Mouse (Mus musculus): Measurements from ENCODE around the gene Cacna1a.
"Not testable (repeated sequence)": the region's sequence is repeated elsewhere in the genome, so short reads cannot be mapped to it uniquely, and the experiment has no call there.

Gene Cacna1a

GRCm38 (mm10) chr8:84660819-84661457 lies 272.7 kb downstream of the Cacna1a start:
- DNase-seq (ENCODE audit: low read depth), result peak; percentile 72

- peak; percentile 96 for DNase-seq (ENCODE audit: low read depth)
Measured at GRCm38 (mm10) chr8:84661458-84661871, 273.2 kb downstream of the Cacna1a start.

DNA sequence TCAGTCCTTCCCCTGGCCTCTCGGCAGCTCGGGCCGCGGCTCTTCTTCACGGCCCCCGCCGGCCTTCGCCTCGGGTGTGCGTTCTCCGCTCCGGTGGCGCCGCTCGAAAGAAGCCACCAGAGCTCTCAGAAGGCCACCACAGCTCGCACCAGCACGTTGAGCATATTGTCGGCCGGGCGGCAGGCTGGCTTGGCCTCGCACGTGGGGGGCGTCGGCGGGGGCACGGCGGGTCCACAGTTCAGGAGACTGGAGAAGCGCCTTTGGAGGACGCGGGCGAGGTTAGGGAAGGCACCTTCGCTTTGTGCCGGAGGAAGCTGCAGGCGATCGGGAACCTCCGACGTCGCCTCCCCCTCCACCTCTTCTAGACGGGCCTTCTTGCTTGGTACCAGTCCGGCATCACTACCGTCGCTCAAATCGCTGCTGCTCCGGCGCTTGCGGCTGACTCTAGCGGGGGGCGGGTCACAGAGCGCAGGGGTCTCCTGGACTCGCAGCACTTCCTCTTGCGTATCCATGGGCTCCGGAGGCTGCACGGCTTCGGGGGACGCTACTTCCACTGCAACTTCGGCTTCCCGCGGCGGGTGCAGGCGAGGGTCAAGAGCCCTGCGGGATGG lies 273.8 kb downstream of the Cacna1a start:
- DNase-seq (ENCODE audit: low read depth), result peak; percentile 76

DNA sequence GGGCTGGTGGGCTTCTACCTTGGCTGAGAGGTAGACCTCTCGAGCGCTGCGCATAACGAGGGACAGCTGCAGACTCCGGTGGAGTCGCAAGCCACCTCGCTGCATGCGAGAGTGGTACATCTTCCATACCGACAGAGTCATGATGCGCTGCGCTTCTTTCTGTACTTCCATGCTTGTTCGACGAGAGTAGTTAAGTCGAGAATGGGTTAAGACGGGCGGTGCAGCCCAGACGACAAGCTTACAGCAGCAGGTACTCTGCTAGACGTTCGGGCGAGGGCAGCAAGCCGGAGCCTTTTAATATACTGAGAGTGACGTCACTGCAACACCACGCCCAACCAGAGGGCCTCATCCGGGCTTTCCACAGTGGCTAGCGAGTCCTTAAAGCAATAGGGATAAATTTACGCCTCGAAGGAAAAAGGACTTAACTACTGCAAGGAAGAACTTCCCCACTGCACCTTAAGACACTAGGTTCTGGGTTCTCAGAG lies 274.4 kb downstream of the Cacna1a start, which contains the start of gene Ier2:
TSS of gene Ier2 (minus strand) at position 272 of the 485 bp plus-strand sequence.
- DNase-seq (ENCODE audit: low read depth), result peak; percentile 99

DNA sequence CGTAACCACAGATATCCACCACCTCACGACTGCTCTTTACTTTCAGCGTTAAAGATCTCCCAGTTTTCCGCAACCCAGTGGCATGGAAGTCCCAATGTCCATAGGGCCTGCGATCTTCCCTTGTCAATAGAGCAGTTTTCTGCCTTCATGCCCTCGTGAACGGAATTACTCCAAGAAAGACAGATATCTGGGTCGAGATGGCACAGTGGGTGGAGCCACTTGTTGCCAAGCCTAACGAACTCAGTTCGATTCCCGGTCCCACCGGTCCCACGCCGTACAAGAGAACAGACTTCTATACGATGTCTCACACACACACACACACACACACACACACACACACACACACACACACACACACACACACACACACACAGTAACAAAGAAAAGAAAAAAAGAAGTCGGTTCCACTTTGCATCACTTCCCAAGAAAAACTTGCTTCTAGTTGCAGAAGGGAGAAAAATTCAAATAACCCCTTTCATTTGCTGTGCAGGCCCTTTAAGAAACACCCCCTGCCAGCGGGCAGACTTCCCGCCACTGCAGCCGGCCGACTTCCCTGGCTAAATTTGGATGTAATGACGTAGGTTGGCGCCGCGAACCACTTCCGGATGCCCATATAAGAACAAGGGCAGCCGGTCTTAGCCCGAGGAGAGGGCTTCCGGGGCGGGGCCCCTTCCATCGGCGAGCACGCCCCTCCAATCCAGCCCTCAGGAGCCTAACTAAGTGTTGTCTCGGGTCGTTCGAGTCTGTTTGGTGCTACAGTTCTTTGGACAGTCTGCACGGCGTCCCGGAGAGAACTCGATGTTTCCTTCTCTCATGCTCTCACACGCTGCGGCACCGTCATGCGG lies 275.5 kb downstream of the Cacna1a start:
- DNase-seq (ENCODE audit: low read depth), result peak; percentile 100

- peak; percentile 90 for DNase-seq (ENCODE audit: low read depth)
Measured at GRCm38 (mm10) chr8:84664566-84665384, 276.5 kb downstream of the Cacna1a start.

GRCm38 (mm10) chr8:84665385-84665893 lies 277.2 kb downstream of the Cacna1a start:
- peak; percentile 69 for DNase-seq (ENCODE audit: low read depth)

DNA sequence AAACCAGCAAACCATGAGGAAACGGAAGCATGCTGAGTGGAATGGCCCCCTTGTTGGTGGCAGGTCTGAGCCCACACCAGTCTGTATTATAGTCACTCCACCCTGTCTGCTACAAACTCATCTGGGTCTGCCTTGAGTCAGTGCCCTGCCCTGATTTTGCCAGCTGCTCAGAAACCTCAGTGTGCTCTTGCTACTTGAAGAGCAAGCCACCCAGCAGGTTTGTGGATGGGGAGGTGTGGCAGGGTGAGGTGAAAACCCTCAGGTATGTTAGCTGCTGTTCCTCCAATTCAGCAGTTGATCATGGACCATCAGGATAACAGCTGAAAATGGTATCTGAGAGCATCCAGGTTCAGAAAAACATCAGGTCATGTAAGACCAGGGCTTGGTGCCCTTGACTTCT lies 279.8 kb downstream of the Cacna1a start:
- DNase-seq (ENCODE audit: low read depth), result no peak

DNA sequence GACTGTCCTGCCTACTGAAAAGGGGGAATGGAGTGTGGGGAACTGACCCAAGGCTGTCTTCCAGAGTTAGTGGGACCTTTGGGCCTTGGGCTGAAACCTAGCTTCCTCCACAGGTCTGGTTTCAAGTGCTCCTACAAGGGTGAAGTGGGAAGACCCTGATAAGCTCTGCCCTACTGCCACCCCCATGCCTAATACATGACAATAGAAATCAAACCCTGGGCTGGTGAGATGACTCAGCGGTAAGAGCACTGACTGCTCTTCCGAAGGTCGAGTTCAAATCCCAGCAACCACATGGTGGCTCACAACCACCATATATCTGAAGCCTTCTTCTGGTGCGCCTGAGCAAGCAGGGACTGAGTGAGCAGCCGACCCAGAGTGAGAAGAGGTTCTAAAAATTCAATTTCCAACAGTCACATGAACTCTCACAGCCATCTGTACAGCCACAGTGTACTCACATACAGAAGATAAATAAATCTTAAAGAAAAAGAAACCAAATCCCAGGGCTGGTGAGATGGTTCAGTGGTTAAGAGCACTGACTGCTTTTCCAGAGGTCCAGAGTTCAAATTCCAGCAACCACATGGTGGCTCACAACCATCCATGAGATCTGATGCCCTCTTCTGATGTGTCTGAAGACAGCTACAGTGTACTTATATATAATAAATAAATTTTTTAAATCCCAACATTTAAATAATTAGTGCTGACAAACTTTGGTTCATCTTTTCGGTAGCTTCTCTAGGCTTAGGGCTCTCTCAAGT lies 280.7 kb downstream of the Cacna1a start:
- peak; percentile 41 for DNase-seq (ENCODE audit: low read depth)

DNA sequence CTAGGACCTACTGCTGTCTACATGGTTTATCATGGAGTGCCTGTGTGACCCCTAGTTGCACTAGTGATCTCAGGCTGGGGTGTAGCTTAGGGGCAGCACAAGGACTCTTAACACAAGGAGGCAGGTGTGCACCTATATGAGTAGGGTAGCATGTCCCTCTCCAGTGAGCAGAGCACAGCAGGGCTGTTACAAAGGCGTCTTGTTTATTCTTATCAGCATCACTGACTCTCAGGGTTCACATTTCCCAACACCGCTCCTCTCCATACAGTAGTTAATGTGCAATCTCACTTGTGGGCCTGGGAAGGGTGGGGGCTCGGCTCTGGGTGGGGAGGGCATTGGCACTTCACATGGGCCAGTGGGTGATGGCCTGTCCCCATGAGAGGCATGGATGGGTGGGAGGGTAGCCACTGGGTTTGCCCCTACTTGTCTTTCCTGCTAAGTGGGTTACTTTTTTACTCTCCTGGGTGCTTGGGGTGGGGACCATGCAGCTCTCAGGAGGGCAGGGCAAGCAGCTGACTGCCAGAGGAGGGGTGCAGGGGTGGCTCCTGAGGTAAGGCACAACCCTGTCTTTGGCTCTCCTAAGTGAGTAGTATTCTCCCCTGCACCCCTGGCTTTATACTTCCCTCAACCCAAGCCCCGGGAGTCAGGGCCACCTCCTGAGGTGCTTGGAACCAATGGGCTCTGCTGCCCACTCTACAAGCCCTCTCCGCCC lies 282.2 kb downstream of the Cacna1a start:
- not testable (repeated sequence) for DNase-seq (ENCODE audit: low read depth)

GRCm38 (mm10) chr8:84677305-84677704 lies 289.1 kb downstream of the Cacna1a start:
- no peak for DNase-seq (ENCODE audit: low read depth)

DNA sequence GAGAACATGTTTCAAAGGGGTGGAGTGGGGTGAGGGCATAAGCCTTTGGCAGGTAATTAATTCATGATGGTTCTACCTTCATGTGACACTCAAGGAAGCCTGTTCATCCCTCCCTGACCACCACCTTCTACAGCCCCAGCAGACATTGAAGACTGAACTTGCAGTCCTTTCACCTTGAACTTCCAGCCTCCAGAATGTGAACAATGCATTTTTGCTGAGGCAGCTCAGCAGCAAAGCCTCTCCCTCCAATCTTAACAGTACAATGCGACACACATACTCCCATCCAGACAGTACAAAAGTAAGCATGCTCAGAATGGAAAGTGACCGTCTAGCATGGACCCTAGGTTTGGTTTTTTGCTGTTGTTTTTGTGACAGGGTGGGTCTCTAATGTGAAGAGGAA lies 293.2 kb downstream of the Cacna1a start:
- no peak for DNase-seq (ENCODE audit: low read depth)

DNA sequence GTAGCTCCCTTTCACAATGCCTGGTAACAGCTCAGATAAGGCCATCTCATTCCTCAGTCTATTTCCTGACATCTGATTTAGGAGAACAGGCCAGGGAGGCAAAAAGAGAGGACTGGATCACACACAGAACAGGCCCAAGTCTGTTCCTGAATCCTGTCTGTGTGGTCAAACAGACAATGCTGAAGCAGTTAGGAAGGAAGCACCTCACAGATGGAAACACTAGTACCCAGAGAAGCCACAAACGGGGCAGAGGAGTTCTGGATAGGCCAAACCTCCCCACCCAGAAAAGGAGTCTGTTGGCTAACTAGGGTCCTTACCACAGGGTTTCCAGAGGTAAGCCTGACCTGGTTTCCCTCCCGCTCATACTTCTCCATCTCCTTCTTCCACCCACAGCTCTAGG lies 294.0 kb downstream of the Cacna1a start:
- DNase-seq (ENCODE audit: low read depth), result peak; percentile 70

DNA sequence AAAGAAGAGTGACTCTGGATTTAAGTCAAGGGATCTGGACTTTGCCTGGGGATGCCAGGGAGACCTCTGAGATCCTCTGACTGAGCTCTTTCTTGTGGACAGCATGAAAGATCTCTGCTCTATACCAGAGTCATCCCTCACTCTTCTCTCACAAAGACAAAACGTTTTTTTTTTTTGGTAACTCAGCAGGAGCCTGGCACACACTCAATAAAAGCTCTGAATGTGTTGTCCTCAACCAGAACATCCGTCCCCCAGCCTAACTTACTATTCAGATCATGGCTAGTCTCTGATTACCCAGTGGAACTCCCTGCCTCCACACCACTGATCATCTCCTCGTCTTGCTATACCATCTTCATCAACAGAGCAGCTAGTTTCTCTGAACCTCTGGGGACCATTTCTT lies 296.3 kb downstream of the Cacna1a start:
- DNase-seq (ENCODE audit: low read depth), result no peak

GRCm38 (mm10) chr8:84686191-84687002 lies 298.2 kb downstream of the Cacna1a start, which contains the start of gene Trmt1:
TSS of gene Trmt1 (plus strand) at chr8:84686307.
- DNase-seq (ENCODE audit: low read depth), result peak; percentile 78

DNA sequence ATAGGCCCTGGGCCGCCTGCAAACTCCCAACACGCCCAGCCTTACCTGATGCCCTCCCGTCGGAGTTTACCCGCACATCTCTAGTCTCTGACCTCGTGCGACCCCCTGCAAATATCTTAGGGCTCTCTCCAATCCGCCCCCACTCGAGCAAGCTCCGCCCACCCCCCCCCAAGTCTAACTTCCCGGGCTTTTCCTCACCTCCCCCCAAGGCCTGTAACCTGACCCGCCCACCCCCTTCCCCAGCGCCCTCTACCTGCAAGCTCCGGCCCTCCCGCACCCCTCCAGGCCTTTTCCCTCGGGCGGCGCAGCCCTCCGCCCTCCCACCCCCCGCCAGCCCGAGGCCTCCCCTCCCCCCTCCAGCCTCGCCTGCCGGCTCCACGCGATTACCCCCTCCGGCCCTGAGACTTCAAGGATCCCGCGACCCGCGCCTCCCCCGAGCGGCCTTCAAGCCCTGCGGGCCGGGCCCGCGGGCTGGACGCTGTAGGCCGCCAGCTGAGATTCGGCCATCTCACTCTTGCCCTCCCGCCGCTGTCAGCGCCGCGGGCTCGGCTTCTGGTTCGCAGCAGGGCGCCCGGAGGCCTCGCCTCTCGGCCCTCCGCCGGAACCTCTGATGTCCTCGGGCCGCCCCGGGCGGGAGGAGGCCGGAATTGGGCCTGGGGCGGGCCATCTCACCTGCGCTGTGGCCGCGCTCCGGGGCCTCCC lies 298.9 kb downstream of the Cacna1a start:
- peak; percentile 80 for DNase-seq (ENCODE audit: low read depth)

DNA sequence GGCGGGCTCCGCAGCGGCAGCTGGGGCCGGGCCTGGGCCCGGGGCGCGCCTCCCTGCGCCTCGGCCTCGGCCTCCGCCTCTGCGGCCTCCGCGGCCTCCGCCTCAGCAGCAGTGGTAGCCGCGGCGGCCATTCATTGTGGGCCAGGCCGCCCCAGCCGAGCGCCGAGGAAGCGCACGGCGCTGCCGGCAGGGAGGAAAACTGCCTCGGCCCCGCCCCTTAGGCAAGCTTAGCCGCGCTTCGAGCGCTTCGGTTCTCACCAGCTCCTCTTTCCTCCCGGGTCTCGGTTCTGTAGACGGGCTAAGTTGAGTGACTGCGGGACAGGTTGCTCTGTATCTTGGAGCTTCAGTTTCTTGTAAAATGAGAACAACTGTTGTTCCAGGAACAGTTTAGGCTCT lies 299.5 kb downstream of the Cacna1a start, which contains the start of gene Nacc1:
TSS of gene Nacc1 (minus strand) at position 158 of the 396 bp plus-strand sequence.
- DNase-seq (ENCODE audit: low read depth), result peak; percentile 86

Measured in 416B (cell line).